Comparison of ENCODE assay signal across 12 mouse cellular contexts in the genomic region with DNA sequence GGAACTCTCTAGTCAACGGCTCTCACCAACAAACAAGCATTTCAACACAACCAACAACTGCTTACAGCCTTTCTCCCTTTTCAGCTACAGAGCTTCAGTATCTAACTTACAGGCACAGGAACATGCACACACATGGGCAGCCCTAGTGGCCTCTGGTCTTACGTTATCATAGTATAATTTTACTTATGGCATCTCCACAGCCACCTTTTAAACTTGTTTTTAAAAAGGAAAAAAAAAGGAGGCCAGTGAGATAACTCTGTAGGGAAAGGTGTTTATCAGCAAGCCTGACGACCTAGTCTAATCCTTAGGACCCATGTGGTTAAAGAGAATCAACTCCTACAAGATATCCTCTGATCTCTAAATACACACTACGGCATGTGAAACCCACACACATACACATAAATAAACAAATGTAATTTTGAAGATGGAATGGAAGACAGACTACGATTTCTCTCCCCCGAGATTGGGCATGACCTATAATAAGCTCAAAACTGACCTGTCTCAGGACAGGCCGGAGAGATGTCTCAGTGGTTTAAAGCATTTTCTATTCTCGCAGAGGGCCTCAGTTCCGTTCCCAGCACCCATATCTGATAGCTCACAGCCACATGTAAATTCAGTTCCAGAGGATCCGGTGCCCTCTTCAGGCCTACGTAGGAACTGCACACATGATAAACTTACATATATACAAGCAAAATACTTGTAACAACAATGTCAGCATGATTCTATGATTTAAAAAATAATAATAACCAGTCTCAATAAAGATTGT. TPM values are rescaled to one million over a fixed set of nuclear protein-coding genes. Genes with fewer than 3 reads are reported as not detected.
DNase-seq lines count a peak whose midpoint lies in the region; ATAC-seq lines count a peak whose summit lies in the region.
"Had no signal": no experiment of that assay in that cellular context is flagged by ENCODE, and none has a peak within 500 bp of the region (broad histone marks: within the 10 kb centered on the region; RNA-seq: fewer than 3 reads in every experiment).

No protein-coding gene starts in this region.

- ATAC-seq in liver, embryonic 12.5 days, result peak; percentile 94

- peaks cover 30% of the 10 kb centered on the region for H3K36me3 ChIP-seq in liver, embryonic 12.5 days
- H3K36me3 ChIP-seq: neural tube, embryonic 12.5 days had no signal

- peak overlapping the region; percentile 55 for H3K9ac ChIP-seq in liver, embryonic 12.5 days
- H3K9ac ChIP-seq: neural tube, embryonic 12.5 days had no signal

- peak overlapping the region; percentile 94 for H3K27ac ChIP-seq in liver, embryonic 12.5 days
- H3K27ac ChIP-seq: embryonic facial prominence, embryonic 10.5 days; neural tube, embryonic 12.5 days had no signal

- H3K4me2 ChIP-seq in liver, embryonic 12.5 days, result peak overlapping the region; percentile 55
- H3K4me2 ChIP-seq: neural tube, embryonic 12.5 days had no signal

- H3K4me3 ChIP-seq in liver, embryonic 12.5 days, result no peak overlapping the region; the same call in none of the 2 replicates
- H3K4me3 ChIP-seq: embryonic facial prominence, embryonic 10.5 days; neural tube, embryonic 12.5 days had no signal

- peaks cover 11% of the 10 kb centered on the region for H3K9me3 ChIP-seq in liver, embryonic 12.5 days (replicated peaks)
- H3K9me3 ChIP-seq: embryonic facial prominence, embryonic 10.5 days; neural tube, embryonic 12.5 days had no signal

- DNase-seq in heart, adult 11 months, result peak; percentile 75
- no peak for DNase-seq in heart, adult 8-10 months (ENCODE audit: low spot score)
- peak; percentile 40 for DNase-seq in 3T3-L1 (ENCODE audit: low read depth, low spot score)
- DNase-seq in R1 (ENCODE audit: low read depth, low spot score), result peak; percentile 67
- DNase-seq in testis, postnatal 14 days (ENCODE audit: low spot score), result no peak
- no peak for DNase-seq in gastrocnemius, adult 18-20 months (ENCODE audit: low spot score)
- DNase-seq in ovary, adult 18-20 months (ENCODE audit: low spot score), result no peak
- DNase-seq: layer of hippocampus, postnatal 36 days; lung, postnatal 36 days had no signal

- 49% methylated on average over 11 of the region's 11 CpGs for WGBS in liver, embryonic 12.5 days (ENCODE audit: insufficient replicate concordance)

- H3K4me1 ChIP-seq in liver, embryonic 12.5 days, result peaks cover 81% of the 10 kb centered on the region

- no peaks in the 10 kb centered on the region for H3K27me3 ChIP-seq in liver, embryonic 12.5 days (replicated peaks)
- H3K27me3 ChIP-seq: neural tube, embryonic 12.5 days had no signal

RNA-seq across cellular contexts. Expression of a gene that starts 27.7 kb away (rescaled TPM):
- 10 to 100 TPM; 59.3 to 63.2 (median 61.2) TPM for total RNA-seq in heart, adult 8-10 months (2022)
- 97.7 and 98.5 TPM in 2 replicates for polyA plus RNA-seq in liver, embryonic 12.5 days (2016; fragmentation: Nextera tagmentation; extraction: Ambion mirVana)
- 10 to 100 TPM; 46.8 to 51.8 TPM for total RNA-seq in gastrocnemius, adult 18-20 months (2021)

RNA-seq across cellular contexts. Expression of a gene that starts 56.1 kb away (rescaled TPM):
- 10 to 100 TPM; 37.8 to 53.1 (median 42.6) TPM for total RNA-seq in heart, adult 8-10 months (2022)
- polyA plus RNA-seq in liver, embryonic 12.5 days (2016; fragmentation: Nextera tagmentation; extraction: Ambion mirVana), result 204 and 209 TPM in 2 replicates
- total RNA-seq in gastrocnemius, adult 18-20 months (2021), result 10 to 100 TPM; 48.9 to 51.5 TPM

Comparison
In these comparisons a context has a peak if more than half of its experiments do, and no peak if none do; other contexts are left out.
1. DNase-seq: peak in heart, adult 11 months (single experiment), 3T3-L1 (single experiment) and R1 (single experiment); none in heart, adult 8-10 months (single experiment), testis, postnatal 14 days (single experiment), gastrocnemius, adult 18-20 months (single experiment) and ovary, adult 18-20 months (single experiment).